Mouse (Mus musculus): ENCODE measurements at regions not wholly inside any gene's neighbourhood (a gene's known extent, or its start where the extent isn't known, plus 50 kb on each side); places are given as distances from the start of the nearest gene placed in this dataset.

DNA sequence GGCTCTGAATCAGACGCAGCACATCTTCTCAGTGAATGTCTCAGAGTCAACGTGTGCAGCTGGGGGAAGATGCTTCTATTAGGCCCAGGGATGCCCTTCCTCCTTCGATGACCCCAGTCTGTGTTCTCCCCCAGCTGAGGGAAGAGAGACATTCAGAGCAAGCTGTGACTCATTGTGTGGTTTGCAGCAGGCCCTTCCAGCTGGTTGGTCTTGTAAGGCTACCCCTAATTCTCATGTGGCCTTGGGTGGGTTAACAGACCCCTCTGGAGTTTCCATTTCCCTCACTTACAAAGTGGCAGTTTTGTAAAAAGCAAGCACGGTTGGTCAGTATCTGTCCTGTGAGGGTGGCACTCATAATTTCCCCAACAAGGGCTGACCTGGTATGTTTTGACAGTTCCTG lies 127.8 kb upstream of the Zfp217 start:
- no peak for TF ChIP-seq CTCF (IDR thresholded peaks at IDR 0.05; ENCODE audit: control insufficient read depth, insufficient read depth, low read length)
- no peak for TF ChIP-seq POLR2A (IDR thresholded peaks at IDR 0.05; ENCODE audit: borderline replicate concordance, control insufficient read depth, low read depth, low read length)

Measured in bone marrow, adult 2 months (tissue).